Mouse (Mus musculus) granulocyte monocyte progenitor cell, adult 5-6 weeks (primary cell): ENCODE measurements around the gene Lhcgr. TPM values are rescaled to one million over a fixed set of nuclear protein-coding genes. Genes with fewer than 3 reads are reported as not detected.

Experiments used
- ATAC-seq: replicated peaks from 2 replicates; pipeline ENCODE4 v1.8.0; 2016; ENCODE audit warnings: mild to moderate bottlenecking, moderate TSS enrichment, inconsistent platforms; ENCODE audit not compliant: poor library complexity, severe bottlenecking
- total RNA-seq, 2 experiments: library from RNA; stranded (forward) in 1 of 2; stranded (reverse) in 1 of 2; fragments of 200-712, 200-1000 nt in 1 of 2; fragments of >200 nt in 1 of 2; fragmentation: Nextera tagmentation in 1 of 2; gene quantifications; 2 replicates each; pipeline ENCODE4 v1.2.3; 2014 to 2017

The Lhcgr gene
- total RNA-seq, 2 experiments from 2014 or later: not detected

DNA sequence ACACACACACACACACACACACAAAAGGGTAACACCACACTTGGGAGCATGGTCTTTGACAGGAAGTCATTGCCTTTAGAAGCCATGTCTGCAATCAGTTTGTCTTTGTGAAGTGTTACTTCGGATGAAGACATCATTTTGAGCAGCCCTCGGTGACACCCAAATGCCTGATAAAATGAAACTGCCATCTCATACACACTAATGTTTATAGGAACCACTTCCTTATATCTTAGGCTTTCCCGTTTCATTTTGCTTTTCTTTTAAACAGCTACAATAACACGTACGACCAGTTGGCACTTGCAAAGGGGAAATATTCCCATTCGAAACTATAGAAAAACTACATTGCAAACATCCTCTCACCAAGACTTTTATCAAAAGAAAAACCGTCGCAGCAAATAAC, 42.1 kb downstream of the Lhcgr start:
- peak; percentile 62 for ATAC-seq

DNA sequence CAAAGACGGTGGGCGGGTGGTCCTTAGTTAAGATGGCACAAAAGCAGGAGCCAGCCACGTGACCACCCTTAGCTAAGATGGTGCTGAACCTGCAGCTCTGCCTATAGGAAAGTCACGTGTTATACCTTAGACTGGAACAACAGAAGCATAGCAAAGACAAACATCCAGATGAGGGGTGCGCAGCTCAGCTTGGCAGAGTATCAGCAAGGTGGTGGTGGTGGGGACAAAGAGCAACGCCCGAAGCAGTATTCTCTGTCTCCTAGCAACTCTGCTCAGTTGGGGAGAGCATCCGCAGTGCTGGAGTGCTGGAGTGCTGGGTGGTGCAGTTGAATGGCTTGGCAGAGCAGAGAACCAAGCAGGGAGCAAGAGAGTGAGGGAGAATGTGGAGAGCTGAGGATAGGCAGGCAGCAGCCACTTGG, 85.5 kb downstream of the Lhcgr start:
- ATAC-seq: no peak

DNA sequence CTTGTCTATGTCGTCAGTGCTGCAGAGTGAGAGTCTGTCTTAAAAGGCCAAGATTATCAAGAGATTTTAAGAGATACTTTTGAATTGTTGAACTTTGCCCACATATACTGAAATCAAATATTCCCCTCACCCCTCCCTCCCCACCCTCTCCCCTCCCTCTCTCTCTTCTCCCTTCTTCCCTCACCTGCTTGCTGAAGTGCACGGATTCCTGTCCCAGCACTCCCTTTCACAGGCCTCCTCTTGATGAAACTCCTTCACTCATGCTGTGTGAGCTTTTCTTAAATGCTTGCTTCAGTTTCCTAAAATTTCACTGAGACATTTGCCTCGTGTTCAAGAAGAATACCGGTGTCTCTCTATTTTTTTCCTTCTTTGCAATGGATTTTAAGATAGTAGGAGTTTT, 88.7 kb downstream of the Lhcgr start:
- no peak for ATAC-seq

DNA sequence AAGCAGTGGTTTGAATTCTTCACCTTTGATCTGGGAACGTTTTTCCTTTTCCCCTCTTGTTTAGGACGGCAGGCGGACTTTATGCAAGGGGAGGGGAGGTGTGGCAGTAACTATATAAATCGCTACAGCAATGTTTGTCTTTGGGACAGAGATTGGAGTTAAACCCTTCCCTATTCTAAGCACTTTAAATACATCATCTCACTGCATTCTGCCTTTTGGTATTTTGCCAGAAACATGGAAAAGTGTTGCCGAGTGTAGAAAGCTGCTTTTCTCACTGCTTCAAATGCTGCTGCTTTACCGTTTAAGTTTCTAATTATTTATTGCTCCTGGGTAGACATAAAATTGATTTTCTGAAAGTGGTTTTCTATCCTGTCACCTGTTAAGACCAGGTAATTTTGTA, 89.4 kb downstream of the Lhcgr start:
- ATAC-seq: no peak

DNA sequence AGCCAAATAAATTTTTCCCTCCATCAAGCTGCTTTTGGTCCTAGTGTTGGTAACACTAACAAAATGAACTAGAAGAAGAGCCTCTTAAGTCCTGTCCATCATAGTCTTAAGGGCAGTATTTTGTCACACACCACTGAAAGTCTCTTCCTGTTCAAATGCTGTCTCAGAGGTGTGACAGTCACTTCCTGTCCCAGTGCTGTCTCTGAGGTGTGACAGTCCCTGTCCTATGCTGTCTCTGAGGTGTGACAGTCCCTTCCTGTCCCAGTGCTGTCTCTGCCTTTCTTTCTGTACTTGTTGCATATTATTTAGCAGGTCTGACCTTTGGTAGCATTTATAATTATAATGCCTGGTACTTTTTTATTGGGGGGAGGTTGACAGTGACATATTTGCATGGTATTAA, 90.9 kb downstream of the Lhcgr start:
- no peak for ATAC-seq

DNA sequence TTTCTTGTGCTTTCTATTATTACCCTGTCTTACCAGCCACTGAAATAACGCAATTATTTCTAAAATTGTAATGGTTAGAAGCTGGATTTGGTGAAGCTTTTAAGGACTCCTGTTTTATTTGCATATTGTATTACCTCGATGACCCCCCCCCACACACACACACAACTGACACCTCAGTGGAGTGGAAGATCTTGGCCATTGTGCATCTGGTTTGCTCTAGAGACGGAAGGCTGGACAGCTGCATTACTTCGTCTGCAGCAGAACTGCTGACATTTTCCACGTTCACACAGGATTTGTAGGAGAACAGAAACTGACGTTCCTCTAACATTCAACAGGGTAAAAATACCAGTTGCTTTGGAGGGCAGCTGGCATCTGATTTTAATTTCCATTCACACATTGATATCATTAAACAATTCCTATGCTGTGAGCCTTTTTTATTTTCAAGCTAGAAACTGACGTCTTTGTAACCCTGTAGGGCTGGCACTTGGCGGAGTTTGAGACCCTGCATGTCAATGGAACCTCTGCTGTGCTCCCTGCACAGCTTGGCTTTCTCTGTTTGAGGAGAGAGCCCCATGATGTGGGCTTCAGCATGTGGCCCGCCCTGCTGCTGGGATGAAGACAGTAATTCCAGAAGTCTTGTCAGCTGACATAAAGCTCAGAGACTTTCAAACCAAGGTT, 95.0 kb downstream of the Lhcgr start:
- ATAC-seq: no peak

DNA sequence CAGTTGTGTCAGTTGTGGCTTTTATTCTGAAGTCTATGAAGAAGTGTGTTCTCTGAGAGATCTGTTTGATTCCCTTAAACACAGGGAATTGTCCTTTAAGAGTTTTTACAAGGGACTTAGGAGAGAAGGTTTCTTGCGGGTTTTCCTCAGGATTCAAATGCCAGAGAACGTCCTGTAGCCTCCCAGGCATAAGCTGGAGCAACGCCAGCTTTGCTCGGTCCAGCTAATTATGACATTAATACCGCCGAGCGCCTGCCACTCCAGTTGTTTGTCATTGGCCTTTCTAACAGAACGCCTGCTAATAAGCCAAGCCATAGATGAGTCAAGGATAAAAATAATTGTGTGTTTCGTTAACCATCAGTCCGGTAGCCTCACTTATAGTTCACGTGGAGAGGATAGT, 103.6 kb downstream of the Lhcgr start:
- no peak for ATAC-seq

DNA sequence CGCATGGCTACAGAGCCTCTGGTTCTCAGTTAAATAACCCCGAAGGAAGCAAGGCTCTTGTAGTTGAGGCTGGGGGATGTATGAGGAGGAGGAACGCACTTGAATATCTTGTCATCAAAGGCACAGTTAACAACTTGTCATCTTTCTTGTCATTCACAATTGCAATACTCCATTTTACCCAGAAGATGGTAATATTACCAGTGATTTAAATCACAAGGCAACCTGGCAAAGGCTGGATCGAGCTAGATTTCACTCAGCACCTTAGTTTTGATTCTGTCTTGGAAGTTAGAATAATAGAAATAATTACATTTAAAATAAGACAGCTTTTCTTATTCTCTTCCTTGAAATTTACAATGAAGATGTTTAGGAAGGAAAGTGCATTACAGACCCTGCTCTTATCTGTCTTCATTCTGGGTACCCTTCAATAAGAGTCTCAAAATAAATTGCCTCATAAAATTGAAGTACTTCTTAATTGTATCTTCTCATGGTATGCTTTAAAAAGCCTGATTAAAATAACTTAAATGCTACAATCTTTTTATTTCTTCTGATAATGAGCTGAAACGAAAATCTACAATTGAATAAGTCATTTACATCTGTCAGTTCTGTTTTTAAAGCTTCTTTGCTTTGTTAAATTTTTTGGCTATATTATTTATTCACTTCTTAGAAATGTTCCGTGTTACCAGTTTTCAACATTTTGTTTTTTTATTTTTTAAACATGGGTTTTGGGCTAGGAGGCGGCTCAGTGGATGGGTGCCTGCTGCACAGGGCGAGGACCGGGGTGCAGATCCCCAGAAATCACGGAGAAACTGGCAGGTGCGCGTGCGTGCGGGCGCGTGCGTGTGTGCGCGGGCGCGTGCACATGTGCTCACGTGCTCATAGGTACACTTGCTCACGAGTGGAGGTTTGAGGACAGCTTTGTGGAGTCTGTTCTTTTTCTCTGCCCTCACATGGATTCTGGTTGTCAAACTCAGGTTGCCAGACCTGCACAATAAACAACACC, 116.2 kb downstream of the Lhcgr start:
- no peak for ATAC-seq

DNA sequence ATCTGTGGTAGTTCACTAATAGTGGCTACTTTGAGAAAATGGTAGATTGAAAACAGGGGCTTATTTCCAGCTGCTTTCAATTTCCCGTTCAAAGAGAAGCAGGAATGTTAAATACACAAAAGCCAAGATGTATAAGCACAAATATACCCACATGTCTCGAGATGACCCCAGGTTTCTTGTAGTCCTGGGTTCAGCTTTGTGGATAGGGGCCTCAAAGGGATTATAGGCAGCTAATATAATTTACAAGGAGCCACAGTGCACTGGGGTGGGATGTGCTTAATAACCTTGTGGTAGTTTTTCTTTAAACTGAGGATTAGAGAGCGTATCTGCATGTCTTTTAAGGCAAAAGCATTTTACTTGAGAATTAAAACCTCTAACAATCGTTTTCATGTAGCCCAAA, 121.0 kb downstream of the Lhcgr start:
- ATAC-seq: no peak

DNA sequence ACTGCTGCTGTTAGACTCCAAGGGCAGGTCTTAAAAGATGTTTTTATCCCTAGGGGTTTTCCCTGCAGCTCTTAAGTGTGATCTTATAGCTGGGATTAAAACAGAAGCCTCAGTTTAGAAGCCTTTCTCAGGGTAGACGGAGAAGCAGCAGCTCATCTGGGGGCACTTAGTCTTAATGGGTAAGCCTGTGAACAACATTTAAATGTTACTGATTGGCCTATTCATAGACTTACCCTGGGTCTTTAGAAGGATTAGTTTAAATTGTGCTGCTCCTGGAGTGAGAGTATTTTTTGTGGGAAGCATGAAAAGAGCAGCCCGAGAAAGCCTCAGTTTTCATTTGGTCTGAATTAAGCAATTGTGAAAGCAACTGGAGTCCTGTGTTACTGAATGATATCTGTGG, 121.9 kb downstream of the Lhcgr start:
- no peak for ATAC-seq

DNA sequence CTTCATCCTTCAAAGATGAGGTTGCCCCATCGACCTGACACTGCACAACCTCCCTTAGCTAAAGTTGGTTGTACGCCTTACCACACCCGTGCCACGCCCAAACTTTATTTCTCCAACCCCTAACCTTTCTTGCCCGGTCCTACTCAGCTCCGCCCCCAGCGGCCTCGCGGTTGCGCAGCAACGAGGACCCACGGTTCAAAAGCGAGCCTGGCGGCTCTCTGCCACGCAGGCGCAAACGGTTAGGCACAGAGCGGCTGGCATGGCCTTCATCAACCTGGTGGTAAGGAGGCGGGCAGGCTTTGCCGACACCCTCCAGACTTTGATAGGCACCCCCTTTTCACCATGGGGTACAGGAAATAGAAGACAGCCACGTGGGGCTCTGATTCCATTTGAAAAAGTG, 123.3 kb downstream of the Lhcgr start, which contains the start of gene Gtf2a1l:
Gene Gtf2a1l, plus strand, starts transcription at position 209 of the 400 bp plus-strand sequence.
- ATAC-seq: peak; percentile 91

Other genes with a start within 250 kb of the Lhcgr start
- gene Ston1, start 194.3 kb downstream of the Lhcgr start, total RNA-seq (2014; fragmentation: Nextera tagmentation): 0.51 TPM in 1 of 2 replicates, not detected in the other
- gene Ston1, start 194.3 kb downstream of the Lhcgr start, total RNA-seq (2017): not detected in 2 replicates
- not detected in 2 replicates for gene Gtf2a1l, start 123.3 kb downstream of the Lhcgr start, total RNA-seq (2014; fragmentation: Nextera tagmentation)
- not detected in 2 replicates for gene Gtf2a1l, start 123.3 kb downstream of the Lhcgr start, total RNA-seq (2017)